Mouse (Mus musculus) testis, adult 2 months (tissue): Measurements from ENCODE around the gene Glod4. TPM values are rescaled to one million over a fixed set of nuclear protein-coding genes. Genes with fewer than 3 reads are reported as not detected.

ENCODE experiments used
- H3K27ac ChIP-seq: fragments of 200-500 bp; 2 replicates; pipeline ENCODE4 v1.5.1; 2012; ENCODE audit warnings: low read depth, low read length; ENCODE audit not compliant: control insufficient read depth, insufficient read depth
- H3K27me3 ChIP-seq: fragments of 200-500 bp; 2 replicates; pipeline ENCODE4 v1.6.1; 2012; ENCODE audit warnings: mild to moderate bottlenecking, low read length, moderate library complexity; ENCODE audit not compliant: control insufficient read depth, insufficient read depth
- H3K36me3 ChIP-seq: fragments of 200-500 bp; 2 replicates; pipeline ENCODE4 v1.6.1; 2012; ENCODE audit warnings: mild to moderate bottlenecking, low read length; ENCODE audit not compliant: control insufficient read depth, insufficient read depth
- H3K4me1 ChIP-seq: fragments of 200-500 bp; 2 replicates; pipeline ENCODE4 v1.6.1; 2012; ENCODE audit warnings: low read length; ENCODE audit not compliant: control insufficient read depth, insufficient read depth
- H3K4me3 ChIP-seq: fragments of 200-500 bp; 2 replicates; pipeline ENCODE4 v1.5.1; 2012; ENCODE audit warnings: low read depth, mild to moderate bottlenecking, low read length, moderate library complexity, mixed read lengths; ENCODE audit not compliant: control insufficient read depth
- CTCF ChIP-seq: fragments of 200-500 bp; IDR thresholded peaks from 2 replicates; pipeline ENCODE4 v1.5.1; 2012; ENCODE audit warnings: low read depth, mild to moderate bottlenecking, inconsistent platforms, low read length, moderate library complexity; ENCODE audit not compliant: control insufficient read depth, insufficient read depth, insufficient replicate concordance
- POLR2A ChIP-seq: fragments of 200-500 bp; IDR thresholded peaks from 2 replicates; pipeline ENCODE4 v1.6.1; 2012; ENCODE audit warnings: low read depth, mild to moderate bottlenecking, inconsistent platforms, low read length, moderate library complexity; ENCODE audit not compliant: control insufficient read depth
- polyA plus RNA-seq: library from polyadenylated mRNA; depleted of rRNA; stranded (reverse); fragments of >200 nt; gene quantifications from 2 replicates; pipeline ENCODE4 v1.2.3, GENCODE M21; 2012

Gene Glod4
- polyA plus RNA-seq, 1 experiment = 9.4 TPM

GRCm38 (mm10) chr11:76196977-76197469 lies 46.5 kb downstream of the Glod4 start:
- Histone ChIP-seq H3K4me3 (no peak overlapping the region), H3K27ac (no peak overlapping the region), H3K4me1 (peaks cover 3% of the 10 kb centered on the region), H3K36me3 (no peaks in the 10 kb centered on the region), H3K27me3 (no peaks in the 10 kb centered on the region)
- TF ChIP-seq POLR2A (no peak), CTCF (no peak)

DNA sequence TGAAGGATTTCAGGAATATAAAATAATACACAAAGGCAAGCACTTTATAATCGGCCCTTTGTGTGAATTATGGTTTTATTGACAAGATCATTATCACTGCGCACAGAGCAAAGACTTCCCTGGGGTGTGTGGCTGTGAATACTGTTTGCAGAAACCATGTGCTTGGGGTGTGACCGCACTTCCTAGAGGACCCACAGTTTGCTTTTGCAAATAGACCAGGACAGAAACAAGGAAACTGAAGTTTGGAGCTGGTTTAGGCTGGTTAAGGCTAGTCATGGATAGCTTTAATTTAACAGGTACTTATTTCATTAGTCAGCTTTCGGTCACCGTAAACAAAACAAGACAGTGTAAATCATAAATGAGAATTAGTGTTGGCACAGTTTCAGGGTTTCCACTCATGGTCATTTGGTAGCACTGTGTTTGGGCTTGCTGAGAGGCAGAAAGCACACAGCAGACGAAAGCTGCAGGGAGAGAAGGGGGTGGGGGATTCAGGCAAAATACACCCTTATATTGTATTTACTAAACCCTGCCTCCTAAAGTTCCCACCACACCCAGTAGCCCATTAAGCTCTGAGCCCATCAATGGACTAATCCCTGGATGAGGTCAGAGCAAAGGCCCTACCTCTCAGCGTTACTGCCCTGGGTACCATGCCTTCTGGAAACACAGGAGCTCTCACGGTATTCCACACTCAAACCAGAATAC lies 47.1 kb downstream of the Glod4 start:
- TF ChIP-seq CTCF (no peak), POLR2A (no peak)
- no peak overlapping the region for H3K4me3 ChIP-seq
- H3K27me3 ChIP-seq = no peaks in the 10 kb centered on the region
- no peaks in the 10 kb centered on the region for H3K36me3 ChIP-seq
- H3K4me1 ChIP-seq = no peaks in the 10 kb centered on the region
- no peak overlapping the region for H3K27ac ChIP-seq

DNA sequence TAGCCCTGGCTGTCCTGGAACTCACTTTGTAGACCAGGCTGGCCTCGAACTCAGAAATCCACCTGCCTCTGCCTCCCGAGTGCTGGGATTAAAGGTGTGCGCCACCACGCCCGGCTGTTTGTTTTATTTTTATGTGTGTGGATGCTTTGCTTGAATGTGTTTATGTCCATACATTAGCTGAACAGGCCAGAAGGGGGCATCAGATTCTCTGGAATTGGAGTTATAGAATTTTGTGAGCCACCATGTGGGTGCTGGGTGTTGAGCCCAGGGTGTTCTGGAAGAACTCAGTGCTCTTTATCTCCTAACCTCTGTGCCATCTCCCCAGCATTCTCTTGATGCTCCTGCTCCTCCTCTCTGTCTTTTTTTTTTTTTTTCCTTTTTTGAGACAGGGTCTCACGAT lies 56.6 kb downstream of the Glod4 start:
- TF ChIP-seq POLR2A (no peak), CTCF (no peak)
- Histone ChIP-seq H3K4me3 (no peak overlapping the region), H3K36me3 (no peaks in the 10 kb centered on the region), H3K4me1 (no peaks in the 10 kb centered on the region), H3K27ac (no peak overlapping the region), H3K27me3 (no peaks in the 10 kb centered on the region)

- H3K27me3 ChIP-seq = no peaks in the 10 kb centered on the region
- TF ChIP-seq POLR2A (no peak), CTCF (no peak)
Observed at GRCm38 (mm10) chr11:76183745-76184144, 59.8 kb downstream of the Glod4 start.

DNA sequence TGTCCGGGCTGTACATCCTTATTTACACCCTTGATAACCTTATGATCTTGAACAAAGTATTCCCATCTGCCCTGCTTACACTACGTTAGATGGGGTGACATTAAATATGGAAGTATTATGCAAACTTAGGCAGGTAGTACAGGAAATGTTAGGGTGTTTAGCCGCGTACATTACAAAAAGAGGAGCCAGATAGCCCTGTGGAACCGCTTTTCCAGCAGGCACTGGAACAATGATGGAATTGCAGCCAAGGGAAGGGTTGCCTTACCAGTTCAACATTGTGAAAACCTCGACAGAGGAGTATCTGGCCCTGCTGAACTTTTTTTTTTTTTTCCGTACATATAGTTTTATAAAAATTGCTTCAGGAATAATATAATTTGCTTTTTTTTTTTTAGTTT lies 63.4 kb downstream of the Glod4 start:
- peaks cover 7% of the 10 kb centered on the region for H3K4me1 ChIP-seq
- TF ChIP-seq CTCF (no peak), POLR2A (no peak)
- H3K36me3 ChIP-seq = no peaks in the 10 kb centered on the region
- peak overlapping the region; percentile 100 for H3K4me3 ChIP-seq
- no peaks in the 10 kb centered on the region for H3K27me3 ChIP-seq
- H3K27ac ChIP-seq = no peak overlapping the region

More at GRCm38 (mm10) chr11:76183745-76184144, 59.8 kb downstream of the Glod4 start:
- H3K4me1 ChIP-seq = peaks cover 5% of the 10 kb centered on the region
- H3K27ac ChIP-seq = no peak overlapping the region
- no peak overlapping the region for H3K4me3 ChIP-seq
- H3K36me3 ChIP-seq = no peaks in the 10 kb centered on the region

DNA sequence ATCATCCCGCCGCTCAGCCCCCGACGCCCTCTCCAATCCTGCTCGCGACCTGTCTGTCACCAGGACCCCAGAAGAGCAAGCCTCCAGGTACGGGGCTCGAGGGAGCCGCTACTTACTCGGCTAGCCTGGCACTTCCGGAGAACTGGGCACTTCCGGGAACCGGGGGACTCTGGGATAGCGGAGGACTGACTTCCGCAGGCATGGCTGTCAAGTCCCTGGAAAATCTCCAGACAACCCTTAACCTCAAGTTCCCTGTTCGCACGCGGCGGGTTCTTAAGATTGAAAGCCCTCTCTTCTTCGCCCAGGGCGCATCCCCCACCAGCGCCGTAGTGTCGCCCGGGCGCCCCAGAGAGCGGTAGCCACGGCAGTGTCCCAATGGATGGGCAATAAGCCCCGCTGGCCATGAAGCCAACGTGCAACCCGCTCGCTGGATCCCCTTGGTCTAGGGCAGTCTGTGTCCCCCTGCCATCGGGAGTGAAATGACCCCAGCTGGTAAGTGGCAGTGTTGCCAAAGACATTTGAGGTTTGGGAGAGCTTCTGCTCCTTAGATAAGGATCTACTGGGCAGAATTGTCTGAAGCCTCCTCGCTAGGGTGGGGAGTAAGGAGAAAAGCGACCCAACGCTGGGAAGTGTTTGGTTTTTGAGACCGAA lies 63.9 kb downstream of the Glod4 start, which contains the start of the genes Vps53 and Fam57a:
Gene Vps53 (minus strand): TSS at position 153 of the 651 bp plus-strand sequence.
Gene Fam57a (plus strand): TSS at position 177 of the 651 bp plus-strand sequence.
- no peaks in the 10 kb centered on the region for H3K27me3 ChIP-seq
- H3K27ac ChIP-seq = peak within 1 kb of the TSS; percentile 86
- TF ChIP-seq POLR2A = peak; percentile 54; the same call in 1 of the 2 replicates
- TF ChIP-seq CTCF = no peak
- H3K36me3 ChIP-seq = no peaks in the 10 kb centered on the region
- peak within 1 kb of the TSS; percentile 100 for H3K4me3 ChIP-seq
- H3K4me1 ChIP-seq = peaks cover 7% of the 10 kb centered on the region
